Mouse (Mus musculus) spleen, postnatal 10 days (tissue): ENCODE data around the gene Pbx4.

Source experiments
- DNase-seq, 2 experiments: peaks; one replicate each; pipeline ENCODE4 v3.0.0; 2021 to 2022; ENCODE audit warnings: low spot score in 2 of 2

Gene Pbx4

GRCm38 (mm10) chr8:69870907-69871306 is 38.6 kb downstream of the Pbx4 start:
- DNase-seq: no peak

- peak; percentile 62 to 76 for DNase-seq
Measured at GRCm38 (mm10) chr8:69874155-69874554, 41.9 kb downstream of the Pbx4 start.

- DNase-seq: no peak
Measured at GRCm38 (mm10) chr8:69874654-69875053, 42.4 kb downstream of the Pbx4 start.

GRCm38 (mm10) chr8:69876097-69876496 is 43.8 kb downstream of the Pbx4 start:
- no peak for DNase-seq

- DNase-seq: no peak
Measured at GRCm38 (mm10) chr8:69876967-69877366, 44.7 kb downstream of the Pbx4 start.

GRCm38 (mm10) chr8:69877396-69877795 is 45.1 kb downstream of the Pbx4 start:
- DNase-seq: no peak

GRCm38 (mm10) chr8:69877992-69878391 is 45.7 kb downstream of the Pbx4 start:
- DNase-seq: no peak

- no peak for DNase-seq
Measured at GRCm38 (mm10) chr8:69879678-69880077, 47.4 kb downstream of the Pbx4 start.

- DNase-seq: no peak
Measured at GRCm38 (mm10) chr8:69880841-69881240, 48.5 kb downstream of the Pbx4 start.

GRCm38 (mm10) chr8:69881261-69881865 is 49.1 kb downstream of the Pbx4 start:
- no peak for DNase-seq

- DNase-seq: peak in 1 of 2 experiments; percentile 54
Measured at GRCm38 (mm10) chr8:69882021-69882756, 49.9 kb downstream of the Pbx4 start.

- no peak for DNase-seq
Measured at GRCm38 (mm10) chr8:69882833-69883600, 50.7 kb downstream of the Pbx4 start.

GRCm38 (mm10) chr8:69884141-69884540 is 51.9 kb downstream of the Pbx4 start:
- no peak for DNase-seq

GRCm38 (mm10) chr8:69887289-69888243 is 55.3 kb downstream of the Pbx4 start, which contains the start of gene Cilp2:
Gene Cilp2, minus strand, starts transcription at chr8:69887687.
- DNase-seq: peak in 1 of 2 experiments; percentile 49

GRCm38 (mm10) chr8:69888244-69888866 is 56.1 kb downstream of the Pbx4 start:
- peak in 1 of 2 experiments; percentile 29 for DNase-seq

- DNase-seq: peak in 1 of 2 experiments; percentile 26
Measured at GRCm38 (mm10) chr8:69888902-69889301, 56.6 kb downstream of the Pbx4 start.

- peak in 1 of 2 experiments; percentile 62 for DNase-seq
Measured at GRCm38 (mm10) chr8:69890813-69891241, 58.5 kb downstream of the Pbx4 start.

GRCm38 (mm10) chr8:69893863-69894262 is 61.6 kb downstream of the Pbx4 start:
- DNase-seq: peak in 1 of 2 experiments; percentile 78

GRCm38 (mm10) chr8:69894836-69895332 is 62.6 kb downstream of the Pbx4 start:
- DNase-seq: no peak

- DNase-seq: no peak
Measured at GRCm38 (mm10) chr8:69895772-69896451, 63.6 kb downstream of the Pbx4 start.
